Mouse (Mus musculus) bone marrow, adult 2 months (tissue): ENCODE measurements at regions not wholly inside any gene's neighbourhood (a gene's known extent, or its start where the extent isn't known, plus 50 kb on each side); places are given as distances from the start of the nearest gene placed in this dataset.

Experiments
- CTCF ChIP-seq: fragments of 200-500 bp; IDR thresholded peaks from 2 replicates; pipeline ENCODE4 v1.5.1; 2011; ENCODE audit warnings: low read length, control low read depth; ENCODE audit not compliant: control insufficient read depth, insufficient read depth
- POLR2A ChIP-seq: fragments of 200-500 bp; IDR thresholded peaks from 2 replicates; pipeline ENCODE4 v1.6.1; 2011; ENCODE audit warnings: low read depth, mild to moderate bottlenecking, control low read depth, low read length, borderline replicate concordance; ENCODE audit not compliant: control insufficient read depth

- TF ChIP-seq POLR2A (no peak), CTCF (no peak)
Measured at GRCm38 (mm10) chr5:64714710-64715109, 88.5 kb upstream of the Klf3 start.
